Mouse (Mus musculus) hindbrain, embryonic 16.5 days (tissue): ENCODE results near the gene Aldh1b1. TPM values are rescaled to one million over a fixed set of nuclear protein-coding genes. Genes with fewer than 3 reads are reported as not detected.

ENCODE experiments used
- ATAC-seq: fragments of 200-750 bp; cut with Nextera tagmentation; 2 replicates; pipeline ENCODE4 v1.8.0; 2017; ENCODE audit warnings: moderate TSS enrichment, moderate library complexity
- H3K27ac ChIP-seq: fragments of 300-500 bp; sonication (generic); 2 replicates; pipeline ENCODE4 v1.5.1; 2014; ENCODE audit warnings: low read depth, mild to moderate bottlenecking, control low read depth, low read length, moderate library complexity
- H3K27me3 ChIP-seq: fragments of 300-500 bp; sonication (generic); replicated peaks from 2 replicates; pipeline ENCODE4 v1.6.1; 2014; ENCODE audit warnings: low read length; ENCODE audit not compliant: control insufficient read depth, insufficient read depth
- H3K36me3 ChIP-seq: fragments of 300-500 bp; sonication (generic); 2 replicates; pipeline ENCODE4 v1.6.1; 2014; ENCODE audit warnings: mild to moderate bottlenecking, low read length, moderate library complexity, mixed read lengths; ENCODE audit not compliant: control insufficient read depth, insufficient read depth
- H3K4me1 ChIP-seq: fragments of 300-500 bp; sonication (generic); 2 replicates; pipeline ENCODE4 v1.6.1; 2014; ENCODE audit warnings: low read depth, low read length; ENCODE audit not compliant: control insufficient read depth, insufficient read depth
- H3K4me2 ChIP-seq: fragments of 300-500 bp; sonication (generic); 2 replicates; pipeline ENCODE4 v1.6.1; 2014; ENCODE audit warnings: mild to moderate bottlenecking, low read length, control low read depth, moderate library complexity
- H3K4me3 ChIP-seq: fragments of 300-500 bp; sonication (generic); 2 replicates; pipeline ENCODE4 v1.5.1; 2014; ENCODE audit warnings: mild to moderate bottlenecking, low read length, control low read depth, moderate library complexity
- H3K9ac ChIP-seq: fragments of 300-500 bp; sonication (generic); 2 replicates; pipeline ENCODE4 v1.6.1; 2014; ENCODE audit warnings: low read depth, mild to moderate bottlenecking, control low read depth, low read length, moderate library complexity
- H3K9me3 ChIP-seq: fragments of 300-500 bp; sonication (generic); 2 replicates; pipeline ENCODE4 v1.6.1; 2014; ENCODE audit warnings: mild to moderate bottlenecking, low read length, moderate library complexity; ENCODE audit not compliant: control insufficient read depth
- whole genome bisulfite sequencing: fragments of 180-500 bp; shearing (Covaris S2); extraction: QIAGEN DNeasy Blood & Tissue Kit; methylation state at CpG from one replicate; pipeline ENCODE4 v1.1.7; 2014; 5-methylcytosine and 5-hydroxymethylcytosine counted together
- polyA plus RNA-seq: library from polyadenylated mRNA; unstranded; fragments of >200 nt; fragmentation: Nextera tagmentation; extraction: Ambion mirVana; gene quantifications from 2 replicates; pipeline ENCODE4 v1.2.1, GENCODE M21; 2015

The Aldh1b1 gene
- polyA plus RNA-seq, 1 experiment from 2014 or later = 22.5 TPM

DNA sequence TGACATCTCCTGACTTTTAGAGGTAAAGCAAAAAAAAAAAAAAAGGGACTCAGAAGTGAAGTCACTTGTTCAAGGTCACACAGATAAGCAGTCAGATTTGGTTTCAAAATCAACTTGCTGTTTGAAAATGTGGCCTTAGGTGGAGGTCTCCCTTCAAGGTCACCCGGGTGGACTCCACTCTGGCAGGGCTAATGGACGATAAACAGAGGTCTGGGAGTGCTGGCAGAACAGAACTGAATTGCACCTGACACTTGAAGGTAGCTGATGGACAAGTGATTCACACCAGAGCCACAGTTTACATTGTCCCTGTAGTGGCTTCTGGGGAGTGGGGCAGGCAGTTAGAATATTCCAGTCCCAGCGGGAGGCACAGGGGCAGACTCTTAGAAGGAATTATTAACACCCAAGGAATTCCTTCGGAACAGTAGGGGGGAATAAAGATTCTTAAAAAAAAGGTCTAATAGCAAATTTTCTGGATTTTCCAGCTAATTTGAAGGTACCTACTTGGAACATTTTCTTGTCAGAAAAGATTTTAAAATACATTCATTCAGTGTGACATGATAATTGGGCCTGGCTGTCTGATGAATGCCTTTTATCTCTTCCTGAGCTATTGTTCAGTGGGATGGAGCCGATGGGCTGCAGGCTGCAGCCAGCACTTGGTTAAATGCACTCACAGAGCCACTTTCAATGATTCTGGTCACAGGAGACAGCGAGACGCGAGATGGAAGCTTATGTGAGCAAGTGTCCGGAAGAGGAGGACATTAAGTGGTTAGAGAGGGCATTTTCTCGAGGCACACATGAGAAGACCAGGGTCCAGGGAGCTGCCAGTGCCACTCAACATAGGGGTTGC lies 28.8 kb upstream of the Aldh1b1 start:
- ATAC-seq = no peak
- Histone ChIP-seq H3K27me3 (no peaks in the 10 kb centered on the region), H3K27ac (no peak overlapping the region), H3K4me1 (peaks cover 23% of the 10 kb centered on the region), H3K36me3 (no peaks in the 10 kb centered on the region), H3K9ac (no peak overlapping the region), H3K4me3 (no peak overlapping the region), H3K9me3 (no peaks in the 10 kb centered on the region), H3K4me2 (no peak overlapping the region)
- WGBS = 13% methylated on average over 10 of the region's 10 CpGs

DNA sequence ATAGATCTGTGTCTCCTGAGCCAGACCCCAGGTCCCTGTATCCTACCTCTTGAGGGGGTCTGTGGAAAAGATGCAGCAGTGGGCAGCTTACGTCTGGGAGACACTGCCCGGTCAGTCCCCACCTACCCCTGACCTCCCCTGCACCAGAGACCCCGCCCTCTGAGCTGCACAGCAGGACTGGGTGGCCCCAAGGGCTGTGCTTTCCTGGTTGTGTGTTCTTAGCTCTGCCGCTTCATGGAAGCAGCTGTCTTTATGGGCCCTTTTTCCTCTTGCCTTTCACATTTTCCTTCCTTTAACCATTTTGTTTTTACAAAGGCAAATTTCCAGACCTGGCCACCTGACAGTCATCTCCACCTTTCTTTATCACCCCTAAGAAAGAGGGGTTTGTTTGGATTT lies 28.2 kb upstream of the Aldh1b1 start:
- Histone ChIP-seq H3K4me2 (no peak overlapping the region), H3K27ac (no peak overlapping the region), H3K9ac (no peak overlapping the region), H3K27me3 (no peaks in the 10 kb centered on the region), H3K36me3 (no peaks in the 10 kb centered on the region), H3K4me3 (no peak overlapping the region), H3K9me3 (no peaks in the 10 kb centered on the region), H3K4me1 (peaks cover 16% of the 10 kb centered on the region)
- ATAC-seq = no peak
- WGBS = 39% methylated on average over 4 of the region's 4 CpGs

DNA sequence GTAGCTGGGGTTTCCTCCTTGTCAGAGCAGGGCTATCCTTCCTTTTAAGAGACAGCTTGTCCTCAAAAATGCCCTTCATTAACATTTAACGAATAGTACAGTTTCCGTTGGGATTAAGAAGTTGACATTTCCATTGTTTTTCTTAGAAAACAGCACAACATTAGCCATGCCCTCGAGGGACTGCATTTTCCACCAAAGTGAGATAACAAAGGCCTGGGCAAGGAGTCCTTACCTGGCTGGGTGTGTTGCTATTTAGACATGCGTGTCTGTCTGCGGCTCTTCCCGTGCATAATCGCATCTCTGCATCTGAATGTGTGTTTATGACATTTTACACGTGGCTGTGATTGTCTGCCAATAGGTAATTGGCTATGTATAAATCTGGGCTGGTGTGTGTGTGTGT lies 27.6 kb upstream of the Aldh1b1 start:
- 12% methylated on average over 8 of the region's 8 CpGs for WGBS
- Histone ChIP-seq H3K36me3 (no peaks in the 10 kb centered on the region), H3K27me3 (no peaks in the 10 kb centered on the region), H3K4me3 (no peak overlapping the region), H3K27ac (no peak overlapping the region), H3K9me3 (no peaks in the 10 kb centered on the region), H3K4me2 (no peak overlapping the region), H3K9ac (no peak overlapping the region), H3K4me1 (peaks cover 11% of the 10 kb centered on the region)
- no peak for ATAC-seq

DNA sequence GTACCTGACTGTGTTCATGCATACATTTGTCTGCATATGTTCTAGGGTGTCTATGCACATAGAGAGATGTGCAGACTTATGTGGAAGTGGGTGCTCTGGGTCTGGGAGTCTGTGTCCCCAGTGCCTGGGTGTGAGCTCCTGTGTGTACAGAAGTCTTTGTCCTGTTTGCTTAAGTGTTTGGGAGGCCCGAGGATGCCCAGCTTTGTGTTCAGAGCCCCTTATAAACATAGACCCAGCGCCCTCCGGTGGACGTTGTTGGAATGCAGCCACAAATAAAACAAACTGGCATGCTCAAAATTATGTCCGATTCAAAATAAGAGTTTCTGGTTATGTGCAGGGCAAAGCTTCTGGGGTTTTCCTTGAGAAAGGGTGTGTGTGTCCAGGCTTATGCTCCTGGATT lies 27.2 kb upstream of the Aldh1b1 start:
- H3K36me3 ChIP-seq = no peaks in the 10 kb centered on the region
- H3K4me3 ChIP-seq = no peak overlapping the region
- peak; percentile 79 for ATAC-seq
- no peak overlapping the region for H3K9ac ChIP-seq
- no peaks in the 10 kb centered on the region for H3K9me3 ChIP-seq
- no peaks in the 10 kb centered on the region for H3K27me3 ChIP-seq
- 2% methylated on average over 5 of the region's 5 CpGs for WGBS
- H3K4me1 ChIP-seq = peaks cover 11% of the 10 kb centered on the region
- H3K27ac ChIP-seq = no peak overlapping the region
- H3K4me2 ChIP-seq = no peak overlapping the region

DNA sequence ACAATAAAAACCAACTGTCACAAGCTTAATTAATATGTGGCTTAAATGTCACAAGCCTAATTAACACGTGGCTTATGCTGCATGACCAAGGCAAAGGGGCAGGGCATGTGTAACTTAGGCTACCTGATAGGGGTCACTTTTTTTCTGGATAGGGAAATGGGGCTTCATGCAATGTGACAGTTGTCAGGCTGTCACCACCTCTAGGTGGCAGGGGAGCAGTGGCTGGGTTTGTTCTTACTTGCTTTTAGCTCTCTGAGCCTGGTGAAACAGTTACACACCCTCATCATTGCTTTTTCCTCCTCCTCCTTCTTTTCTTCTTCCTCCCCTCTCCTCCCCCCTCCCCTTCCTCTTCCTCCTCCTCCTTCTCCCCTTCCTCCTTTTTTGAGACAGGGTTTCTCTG lies 15.2 kb upstream of the Aldh1b1 start:
- H3K36me3 ChIP-seq = no peaks in the 10 kb centered on the region
- no peak overlapping the region for H3K4me2 ChIP-seq
- H3K4me3 ChIP-seq = no peak overlapping the region
- no peaks in the 10 kb centered on the region for H3K9me3 ChIP-seq
- WGBS = 67% methylated on average over 1 of the region's 1 CpGs
- no peak overlapping the region for H3K9ac ChIP-seq
- H3K4me1 ChIP-seq = no peaks in the 10 kb centered on the region; the same call in none of the 2 replicates
- ATAC-seq = no peak
- no peaks in the 10 kb centered on the region for H3K27me3 ChIP-seq
- no peak overlapping the region for H3K27ac ChIP-seq

DNA sequence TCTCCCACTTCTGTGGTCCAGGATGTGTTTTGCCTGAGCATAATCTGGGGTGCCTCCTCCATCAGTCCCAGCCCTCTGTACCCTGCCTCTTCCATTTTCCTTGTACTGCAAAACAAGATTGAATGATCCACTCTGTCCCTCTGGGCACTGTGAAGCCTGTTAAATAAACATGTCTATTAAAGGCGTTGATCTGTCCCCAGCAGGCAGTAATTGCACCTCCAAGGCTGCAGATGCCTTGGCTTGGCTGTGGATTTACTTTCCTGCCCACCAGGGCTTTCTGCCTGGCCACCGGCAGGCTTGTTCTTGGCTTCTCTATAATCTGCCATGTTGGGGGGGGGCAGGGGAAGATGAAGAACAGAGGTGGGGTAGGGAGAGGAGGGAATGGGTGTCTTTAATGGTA lies 12.9 kb upstream of the Aldh1b1 start:
- no peak overlapping the region for H3K4me3 ChIP-seq
- no peak overlapping the region for H3K9ac ChIP-seq
- H3K27me3 ChIP-seq = no peaks in the 10 kb centered on the region
- no peak for ATAC-seq
- 16% methylated on average over 2 of the region's 2 CpGs for WGBS
- H3K9me3 ChIP-seq = no peaks in the 10 kb centered on the region
- H3K4me2 ChIP-seq = no peak overlapping the region
- no peaks in the 10 kb centered on the region for H3K36me3 ChIP-seq
- H3K4me1 ChIP-seq = peaks cover 2% of the 10 kb centered on the region
- H3K27ac ChIP-seq = no peak overlapping the region

DNA sequence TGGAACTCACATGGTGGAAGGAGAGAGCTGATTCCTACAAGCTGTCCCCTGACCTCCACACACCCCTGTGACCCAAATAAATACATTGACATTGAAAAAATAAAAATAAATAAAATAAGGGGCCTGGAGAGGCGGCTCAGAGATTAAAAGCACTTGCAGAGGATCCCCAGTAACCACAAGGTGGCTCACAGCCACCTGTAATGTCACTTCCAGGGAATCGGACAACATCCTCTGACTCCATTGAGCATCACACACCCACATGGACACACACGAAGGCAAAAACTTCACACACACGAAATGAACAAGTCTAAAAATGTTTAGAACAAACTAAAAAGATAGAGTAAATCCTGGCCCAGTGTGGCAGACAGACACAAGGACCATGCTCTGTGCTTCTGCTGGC lies 12.1 kb upstream of the Aldh1b1 start:
- H3K27me3 ChIP-seq = no peaks in the 10 kb centered on the region
- no peak for ATAC-seq
- H3K4me3 ChIP-seq = no peak overlapping the region
- no peaks in the 10 kb centered on the region for H3K36me3 ChIP-seq
- no peak overlapping the region for H3K4me2 ChIP-seq
- peaks cover 2% of the 10 kb centered on the region for H3K4me1 ChIP-seq
- no peak overlapping the region for H3K27ac ChIP-seq
- no peaks in the 10 kb centered on the region for H3K9me3 ChIP-seq
- WGBS = 51% methylated on average over 4 of the region's 4 CpGs
- no peak overlapping the region for H3K9ac ChIP-seq

DNA sequence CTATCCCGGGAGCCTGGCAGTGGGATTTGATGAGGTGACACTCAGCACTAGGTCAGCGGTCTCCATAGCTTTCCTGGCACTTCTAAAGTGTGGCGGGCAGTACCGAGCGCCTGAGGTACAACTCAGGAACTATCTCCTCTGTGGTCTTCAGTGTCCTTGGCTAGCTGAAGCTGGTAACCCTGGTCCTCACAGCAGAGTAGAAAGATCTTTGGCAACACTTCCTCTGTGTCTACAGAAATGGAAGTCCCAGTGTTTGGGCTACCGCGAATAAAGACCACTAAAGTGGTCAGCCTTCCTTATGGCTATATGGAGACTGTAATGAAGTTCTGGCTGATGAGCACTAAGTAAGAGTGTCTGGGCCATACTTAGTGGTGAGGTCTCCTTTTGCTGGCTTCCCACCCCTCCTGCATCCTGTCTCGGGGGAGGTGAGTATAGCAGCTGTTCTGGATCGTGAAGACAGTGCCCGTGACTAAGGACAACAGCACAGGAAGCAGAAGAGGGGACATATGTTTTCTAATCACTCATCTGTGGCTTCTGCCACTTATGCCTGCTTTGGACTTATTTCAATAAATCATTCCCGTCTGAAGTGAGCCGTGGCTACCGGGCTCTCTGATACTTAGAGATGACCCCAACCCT lies 10.3 kb upstream of the Aldh1b1 start:
- no peaks in the 10 kb centered on the region for H3K36me3 ChIP-seq
- H3K9me3 ChIP-seq = no peaks in the 10 kb centered on the region
- H3K4me1 ChIP-seq = peaks cover 2% of the 10 kb centered on the region
- H3K9ac ChIP-seq = no peak overlapping the region
- ATAC-seq = 0 out of 2 replicates have a peak, but pooled peaks have one; percentile 13
- no peak overlapping the region for H3K27ac ChIP-seq
- no peak overlapping the region for H3K4me2 ChIP-seq
- H3K27me3 ChIP-seq = no peaks in the 10 kb centered on the region
- H3K4me3 ChIP-seq = no peak overlapping the region
- 76% methylated on average over 13 of the region's 13 CpGs for WGBS

DNA sequence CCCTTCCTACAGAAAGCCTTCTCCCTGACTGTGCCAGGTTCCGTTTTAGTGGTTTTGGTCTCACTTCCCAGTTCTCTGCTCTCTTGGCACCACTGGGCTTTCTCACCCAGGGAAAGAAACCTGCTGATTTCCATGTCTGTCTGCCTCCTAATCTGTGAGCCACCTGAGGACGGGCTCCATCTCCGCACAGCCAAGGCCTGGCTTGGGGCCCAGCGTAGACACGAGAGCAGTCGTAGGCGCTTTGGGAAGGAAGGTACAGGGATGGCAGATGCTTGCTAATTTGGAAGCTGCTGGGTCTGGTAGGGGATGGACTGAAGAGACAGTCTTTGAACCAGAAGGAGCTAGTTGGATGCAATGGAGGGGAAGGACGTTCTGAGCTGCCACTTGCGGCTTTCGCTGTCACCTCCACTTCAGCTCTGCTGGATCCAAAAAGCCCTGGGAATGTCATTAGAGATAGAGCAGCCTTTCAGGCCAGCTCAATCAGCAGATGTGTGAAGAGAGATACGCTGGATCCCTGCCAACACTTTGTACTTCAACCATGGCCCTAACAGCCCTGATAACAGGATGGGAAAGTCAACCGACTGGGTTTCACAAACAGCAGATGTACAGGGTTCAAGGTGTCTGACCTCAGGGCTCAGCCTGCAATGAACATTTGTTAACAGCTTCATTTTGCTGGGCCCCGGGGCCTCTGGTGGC lies 9.4 kb upstream of the Aldh1b1 start:
- Histone ChIP-seq H3K27ac (peak overlapping the region; percentile 31; the same call in 1 of the 2 replicates), H3K4me3 (no peak overlapping the region), H3K4me2 (no peak overlapping the region), H3K36me3 (no peaks in the 10 kb centered on the region), H3K27me3 (no peaks in the 10 kb centered on the region), H3K4me1 (peaks cover 2% of the 10 kb centered on the region), H3K9ac (no peak overlapping the region), H3K9me3 (no peaks in the 10 kb centered on the region)
- WGBS = 57% methylated on average over 13 of the region's 13 CpGs
- peak; percentile 59 for ATAC-seq
